Mouse (Mus musculus): ENCODE results near the gene Pfdn5.

The Pfdn5 gene

GRCm38 (mm10) chr15:102326022-102326576 lies at the start of gene Pfdn5:
TSS of gene Pfdn5 (plus strand) at chr15:102326116.
- DNase-seq, result peak; percentile 65 to 73

GRCm38 (mm10) chr15:102278726-102279091 lies 47.2 kb upstream of the Pfdn5 start:
- no peak for DNase-seq

- DNase-seq, result peak; percentile 71 to 77
These were observed 46.7 kb upstream of the Pfdn5 start, which contains the start of gene Mfsd5 for GRCm38 (mm10) chr15:102279092-102279782. TSS of gene Mfsd5 (plus strand) at chr15:102279454.

- DNase-seq, result no peak
These were observed 46.0 kb upstream of the Pfdn5 start for GRCm38 (mm10) chr15:102279783-102280520.

- no peak for DNase-seq
These were observed 45.3 kb upstream of the Pfdn5 start for GRCm38 (mm10) chr15:102280623-102281022.

DNA sequence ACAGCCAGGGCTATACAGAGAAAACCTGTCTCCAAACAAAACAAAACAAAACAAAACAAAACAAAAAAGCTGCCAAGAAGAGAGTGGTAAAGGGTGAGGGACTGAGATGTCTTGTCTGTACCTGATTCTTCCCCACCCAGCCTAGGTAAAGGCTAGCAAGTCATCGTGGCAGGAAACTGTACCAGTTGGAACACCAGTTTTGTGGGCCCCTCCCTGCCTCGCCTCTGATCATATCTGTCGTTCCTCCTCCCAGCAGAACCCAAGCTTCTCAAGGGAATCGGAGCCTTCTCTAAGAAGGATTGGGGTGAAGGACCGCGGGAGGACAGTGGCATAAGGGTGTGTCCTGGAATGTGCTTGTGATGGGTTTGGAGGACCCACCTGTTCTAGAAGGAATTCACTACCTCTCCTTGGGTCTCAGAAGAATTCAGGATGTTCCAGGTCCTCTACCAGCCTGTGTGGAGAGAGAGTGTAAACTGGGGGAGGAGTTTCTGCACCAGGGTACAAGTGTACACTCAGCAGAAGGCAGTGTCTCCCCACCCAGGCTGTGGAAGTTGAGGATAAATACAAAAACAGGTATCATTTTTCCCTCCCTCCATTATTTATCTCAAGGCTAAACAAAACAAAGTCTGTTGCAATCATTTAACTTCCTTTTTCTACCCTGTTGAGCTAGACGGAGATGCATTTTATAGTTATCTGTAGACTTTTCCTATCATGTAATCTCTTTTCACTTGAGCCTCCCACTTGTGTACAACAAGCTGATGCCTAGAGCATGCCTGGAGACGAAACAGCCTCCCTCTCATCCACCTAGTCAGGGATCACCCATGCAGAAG lies 43.2 kb upstream of the Pfdn5 start:
- DNase-seq, result no peak

- DNase-seq, result no peak
These were observed 42.3 kb upstream of the Pfdn5 start for GRCm38 (mm10) chr15:102283648-102284047.

DNA sequence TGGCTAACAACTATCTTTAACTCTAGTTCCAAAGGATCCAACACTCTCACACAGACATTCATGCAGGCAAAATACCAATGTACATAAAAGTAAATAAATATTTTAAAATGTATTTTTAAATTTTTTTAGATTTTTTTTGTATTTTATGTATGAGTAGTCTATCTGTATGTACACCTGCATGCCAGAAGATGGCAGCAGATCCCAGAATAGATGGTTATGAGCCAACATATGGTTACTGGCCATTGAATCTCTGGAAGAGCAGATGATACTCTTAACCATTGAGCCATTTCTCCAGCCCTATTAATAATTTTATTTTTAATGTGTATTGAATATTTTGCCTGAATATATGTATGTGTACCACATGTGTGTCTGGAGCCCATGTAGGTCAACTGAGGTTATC lies 38.5 kb upstream of the Pfdn5 start:
- no peak for DNase-seq

DNA sequence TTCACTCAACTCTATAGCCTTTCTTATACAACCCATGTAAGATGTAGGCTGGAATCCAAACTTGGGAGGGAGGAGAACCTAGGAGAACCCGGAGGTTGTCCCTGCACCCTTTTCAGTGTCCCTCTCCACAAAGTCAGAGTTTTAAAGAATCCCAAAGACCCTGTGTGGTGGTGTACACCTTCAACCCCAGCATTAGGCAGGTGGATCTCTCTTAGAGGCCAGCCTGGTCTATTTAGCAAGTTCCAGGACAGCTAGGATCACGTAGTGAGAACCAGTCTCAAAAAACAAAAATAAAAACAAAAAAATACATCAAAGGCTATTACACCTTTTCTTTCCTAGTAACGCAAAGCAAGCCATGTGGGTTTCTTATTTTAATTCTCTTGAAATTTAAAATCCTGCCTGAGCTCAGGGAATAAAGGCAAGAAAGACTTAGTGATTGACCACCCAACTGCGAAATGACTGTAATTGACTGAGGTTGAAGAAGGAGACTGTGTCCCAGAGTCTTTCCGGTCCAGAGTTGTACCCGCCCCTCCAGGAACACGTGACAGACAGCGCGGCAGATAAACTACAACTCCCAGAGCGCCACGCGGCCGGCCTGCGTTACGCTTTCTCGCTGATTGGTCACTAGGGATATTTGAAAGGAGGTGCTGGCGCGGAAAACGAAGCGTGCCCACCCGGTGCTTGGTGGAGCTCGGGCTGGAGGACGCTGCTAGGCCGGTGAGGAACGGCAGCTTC lies 30.1 kb upstream of the Pfdn5 start, which contains the start of gene Espl1:
TSS of gene Espl1 (plus strand) at position 634 of the 735 bp plus-strand sequence.
- peak; percentile 90 to 93 for DNase-seq

GRCm38 (mm10) chr15:102296368-102297006 lies 29.4 kb upstream of the Pfdn5 start:
- DNase-seq, result no peak

DNA sequence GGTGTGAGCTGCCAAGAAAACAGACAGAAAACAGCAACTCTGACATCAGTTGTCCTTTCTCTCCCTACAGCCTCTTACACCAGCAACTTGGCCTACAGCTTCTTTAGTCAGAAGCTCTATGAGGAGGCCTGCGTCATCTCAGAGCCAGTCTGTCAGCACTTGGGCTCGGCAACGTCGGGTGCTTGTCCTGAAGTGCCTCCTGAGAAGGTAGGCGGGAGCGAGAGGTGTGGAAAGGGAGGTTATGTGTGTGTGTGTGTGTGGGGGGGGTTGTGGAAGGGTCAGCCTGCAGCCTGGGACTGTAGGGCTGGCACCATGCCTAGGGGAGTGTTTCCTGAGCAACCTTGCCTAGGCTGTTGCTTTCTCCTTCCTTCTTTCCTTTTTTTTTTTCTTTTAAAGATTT lies 23.4 kb upstream of the Pfdn5 start:
- no peak for DNase-seq

DNA sequence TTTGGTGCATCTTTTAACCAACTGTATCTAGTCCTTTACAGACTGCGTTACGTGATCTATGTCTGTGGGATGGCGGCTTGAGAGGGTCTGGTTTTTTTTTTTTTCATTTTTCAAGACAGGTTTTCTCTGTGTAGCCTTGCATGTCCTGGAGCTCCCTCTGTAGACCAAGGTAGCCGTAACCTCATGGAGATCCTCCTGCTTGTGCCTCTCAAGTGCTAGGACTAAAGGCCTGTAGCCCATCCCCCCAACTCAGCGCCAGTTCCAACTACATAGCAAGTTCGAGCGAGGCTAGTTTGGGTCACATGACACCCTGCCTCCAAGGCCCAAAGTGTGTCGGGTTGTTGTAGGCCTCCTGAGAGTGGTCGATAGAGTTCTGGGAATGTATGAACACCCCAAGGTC lies 17.2 kb upstream of the Pfdn5 start:
- no peak for DNase-seq

- DNase-seq, result no peak
These were observed 15.7 kb upstream of the Pfdn5 start for GRCm38 (mm10) chr15:102310074-102310845.

DNA sequence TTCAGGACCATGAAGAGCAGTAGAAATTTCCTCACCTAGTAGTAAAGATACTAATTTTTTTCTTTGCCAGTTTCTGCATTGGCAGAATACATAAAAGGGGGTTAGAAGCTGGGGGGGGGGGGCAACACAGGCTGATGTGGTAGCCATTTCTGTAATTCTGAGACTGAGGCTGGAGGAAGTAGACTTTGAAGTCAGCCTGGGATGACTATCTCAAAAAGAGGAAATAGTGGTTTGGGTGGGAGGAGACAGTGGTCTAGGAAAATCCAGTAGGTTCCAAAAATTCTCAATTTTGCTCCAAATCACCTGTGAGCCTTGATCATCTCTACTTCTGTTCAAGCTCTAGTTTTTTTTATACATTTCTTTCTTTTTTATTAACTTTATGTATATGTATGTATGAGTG lies 14.4 kb upstream of the Pfdn5 start:
- DNase-seq, result no peak

DNA sequence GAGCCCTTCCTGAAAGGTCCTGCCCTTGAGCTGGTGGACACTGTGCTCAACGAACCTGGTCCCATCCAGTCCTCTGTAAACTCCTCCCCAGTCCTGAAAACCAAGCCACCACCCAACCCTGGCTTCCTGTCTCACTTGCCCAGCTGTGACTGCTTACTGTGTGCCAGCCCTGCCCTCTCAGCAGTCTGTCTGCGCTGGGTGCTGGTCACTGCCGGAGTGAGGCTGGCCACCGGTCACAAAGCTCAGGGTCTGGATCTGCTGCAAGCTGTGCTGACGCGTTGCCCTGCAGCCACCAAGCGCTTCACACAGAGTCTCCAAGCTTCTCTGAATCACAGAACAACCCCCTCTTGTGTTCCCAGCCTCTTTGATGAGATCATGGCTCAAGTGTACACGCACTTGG lies 10.6 kb upstream of the Pfdn5 start:
- no peak for DNase-seq

GRCm38 (mm10) chr15:102316263-102316662 lies 9.7 kb upstream of the Pfdn5 start:
- DNase-seq, result peak in 1 of 2 experiments; percentile 26

DNA sequence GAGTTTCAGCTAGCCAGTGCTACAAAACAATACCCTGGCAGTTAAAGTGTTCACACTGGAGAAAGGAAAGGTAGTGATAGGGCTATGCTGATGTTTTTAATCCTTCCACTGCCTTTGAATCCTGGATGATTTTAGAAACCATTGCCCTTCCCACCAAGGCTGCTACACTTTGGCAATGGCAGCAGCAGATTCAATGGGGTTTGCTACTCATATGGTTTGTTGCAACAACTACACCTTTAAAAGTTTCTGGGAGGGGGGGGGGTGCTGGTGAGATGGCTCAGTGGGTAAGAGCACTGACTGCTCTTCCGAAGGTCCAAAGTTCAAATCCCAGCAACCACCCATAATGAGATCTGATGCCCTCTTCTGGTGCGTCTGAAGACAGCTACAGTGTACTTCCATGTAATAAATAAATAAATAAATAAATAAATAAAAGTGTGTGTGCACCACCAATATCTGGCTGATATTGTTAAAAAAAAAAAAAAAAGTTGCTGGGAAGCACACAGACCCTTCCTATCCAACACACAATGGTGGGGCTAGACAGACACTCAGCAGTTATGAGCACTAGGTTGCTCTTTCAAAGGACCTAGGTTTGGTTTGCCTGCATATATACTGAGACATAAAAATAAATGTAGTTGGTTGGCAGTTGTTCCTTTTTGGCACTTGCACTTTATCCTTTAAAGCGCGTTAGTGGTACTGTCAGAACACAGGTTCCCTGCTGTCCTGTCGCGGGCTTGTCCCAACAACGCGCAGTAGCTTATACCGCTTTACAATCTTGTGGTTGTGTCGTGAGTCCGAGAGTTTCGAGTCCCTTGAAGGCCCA lies 1.1 kb upstream of the Pfdn5 start:
- no peak for DNase-seq

DNA sequence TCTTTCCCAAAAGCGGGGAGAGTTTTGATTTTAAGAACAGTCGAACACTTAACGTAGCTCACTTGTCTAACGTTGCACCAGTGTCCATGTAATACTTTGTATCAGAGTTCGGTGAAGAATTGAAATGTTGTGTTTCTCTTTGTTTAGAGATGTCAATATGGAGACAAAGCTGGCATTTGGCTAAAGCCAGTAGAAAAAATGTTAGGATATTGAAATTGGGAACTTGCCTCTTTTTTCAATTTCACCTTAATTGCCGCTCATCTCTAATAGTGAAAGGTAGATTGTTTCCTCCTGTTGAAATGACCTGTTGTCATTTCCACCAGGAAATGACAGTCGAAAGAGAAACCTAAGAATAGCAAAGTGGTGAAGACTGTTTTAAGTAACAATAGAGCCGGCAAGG lies 976 bp downstream of the Pfdn5 start:
- no peak for DNase-seq

DNA sequence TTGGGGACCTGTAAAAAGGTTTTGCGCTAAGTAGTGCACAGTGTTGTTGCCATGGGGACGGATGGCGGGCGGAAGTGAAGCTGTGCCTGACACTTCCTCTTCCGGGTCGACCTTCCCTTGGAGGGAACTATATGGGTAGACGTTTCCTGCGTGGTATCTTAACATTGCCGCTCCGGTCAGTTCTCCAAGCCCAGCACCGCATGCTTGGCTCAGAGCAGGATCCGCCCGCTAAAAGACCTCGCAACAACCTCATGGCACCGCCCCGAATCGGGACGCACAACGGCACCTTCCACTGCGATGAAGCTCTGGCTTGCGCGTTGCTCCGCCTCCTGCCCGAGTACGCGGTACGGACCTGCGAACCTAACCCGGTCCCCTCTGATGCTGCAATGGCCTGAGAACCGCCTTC lies 5.7 kb downstream of the Pfdn5 start, which contains the start of gene Myg1:
TSS of gene Myg1 (plus strand) at position 100 of the 406 bp plus-strand sequence.
- DNase-seq, result peak; percentile 72 to 78

DNA sequence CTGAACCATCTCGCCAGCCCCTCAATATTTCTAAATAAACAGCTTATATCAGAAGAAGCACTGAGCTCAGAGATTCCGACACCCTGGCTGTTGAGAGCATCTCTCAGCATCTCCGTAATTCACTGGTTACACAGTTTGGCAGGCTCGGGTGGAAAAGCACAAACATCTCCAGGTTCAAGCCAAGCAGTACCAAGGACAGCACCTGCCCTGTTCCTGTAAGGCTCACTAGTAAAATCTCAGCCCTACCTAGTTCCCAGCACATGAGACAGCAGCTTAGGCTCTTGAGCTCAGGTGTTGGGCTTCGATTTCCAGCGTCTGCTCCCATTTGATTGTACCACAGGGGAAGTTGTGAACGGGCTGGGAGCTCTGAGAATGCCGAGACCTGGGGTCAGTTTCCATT lies 9.3 kb downstream of the Pfdn5 start:
- DNase-seq, result no peak
